Mouse (Mus musculus): ENCODE results near the gene Dkk2. TPM values are rescaled to one million over a fixed set of nuclear protein-coding genes. Genes with fewer than 3 reads are reported as not detected.

Dkk2 gene
- total and polyA plus RNA-seq, 3 experiments: 0.91 to 5.2 (median 2.5) TPM

DNA sequence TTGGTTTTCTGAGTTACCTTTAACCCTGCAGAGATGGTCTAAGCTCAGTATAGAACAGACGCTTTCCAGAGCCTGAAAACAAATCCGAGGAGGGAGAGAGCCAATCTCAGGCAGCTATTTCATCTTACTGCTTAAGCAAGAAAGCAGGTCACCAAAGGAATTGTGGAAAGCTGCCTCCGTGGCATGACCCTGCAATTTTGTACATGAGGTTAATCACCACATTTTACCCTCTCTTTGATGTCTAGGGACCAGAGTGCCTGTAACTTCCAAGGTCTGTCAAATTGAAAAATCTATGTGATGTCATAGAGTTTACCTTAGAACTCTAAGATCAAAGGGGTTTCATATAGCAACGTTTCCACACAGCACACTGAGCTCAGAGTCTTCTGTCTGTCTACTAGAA lies 37.5 kb downstream of the Dkk2 start:
- no peak for DNase-seq

DNA sequence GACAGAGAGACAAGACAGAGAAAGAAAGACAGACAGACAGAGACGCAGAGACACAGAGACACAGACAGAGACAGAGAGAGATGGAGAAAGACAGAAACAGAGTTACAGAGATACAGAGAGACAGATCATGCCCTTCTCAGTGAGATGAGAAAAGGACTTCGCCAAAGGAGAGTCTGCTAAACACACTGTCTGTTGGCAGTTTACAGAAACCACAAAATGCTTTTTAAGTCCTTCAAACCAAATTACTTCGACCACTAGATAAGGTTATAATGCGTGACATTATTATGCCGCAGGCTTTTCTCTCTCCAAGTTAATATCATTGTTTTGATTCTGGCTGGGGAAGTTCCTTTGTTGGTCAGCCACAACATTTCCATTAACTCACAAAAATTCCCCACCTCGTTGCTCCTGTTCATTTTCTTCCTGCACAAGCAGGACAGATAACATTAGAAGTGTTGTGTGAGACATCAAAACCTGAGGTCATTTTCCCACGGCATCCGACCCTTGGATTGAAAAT lies 40.2 kb downstream of the Dkk2 start:
- DNase-seq: no peak

DNA sequence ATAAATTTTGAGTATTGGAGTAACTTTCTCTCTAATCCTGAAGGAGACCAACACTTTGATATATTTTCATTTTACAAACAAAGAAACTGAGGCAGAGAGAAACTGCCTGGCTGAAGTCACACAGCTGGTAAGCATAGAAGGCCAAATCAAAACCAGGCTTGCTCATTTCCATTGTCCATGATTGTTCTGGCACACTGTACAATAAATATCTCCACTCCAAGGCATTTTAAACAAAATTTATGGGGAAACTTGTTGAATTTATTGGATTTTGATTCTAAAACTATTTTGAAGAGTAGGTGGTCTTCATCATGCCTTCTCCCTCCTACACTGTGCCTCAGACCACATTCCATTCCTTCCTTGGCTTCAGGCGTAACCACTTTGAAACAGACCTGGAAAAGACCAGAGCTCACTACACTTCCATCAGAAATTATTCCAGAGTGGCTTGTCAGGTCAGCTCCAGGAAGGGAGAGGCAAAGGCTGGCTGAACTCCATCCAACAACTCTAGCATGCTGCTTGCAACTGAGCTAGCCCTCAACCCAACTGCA lies 44.7 kb downstream of the Dkk2 start:
- no peak for DNase-seq

DNA sequence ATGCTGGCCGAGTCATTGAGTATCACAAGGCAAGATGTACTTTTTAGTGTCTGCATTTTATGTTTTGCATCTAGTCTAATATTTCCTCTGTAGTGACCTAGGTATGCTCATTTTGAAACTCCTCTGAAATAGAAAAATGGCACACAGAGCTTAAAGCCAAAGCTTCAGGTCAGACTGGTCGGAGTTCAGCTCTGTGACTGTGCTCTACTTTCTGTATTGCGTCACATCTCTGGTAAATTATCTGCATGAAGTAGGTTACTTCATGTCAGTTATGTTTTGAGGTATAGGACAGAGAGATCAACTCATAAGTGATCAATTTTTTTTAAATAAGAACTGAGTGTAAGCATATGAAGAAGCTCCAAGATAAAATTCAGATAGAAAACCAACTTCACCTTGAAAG lies 45.7 kb downstream of the Dkk2 start:
- DNase-seq: no peak

DNA sequence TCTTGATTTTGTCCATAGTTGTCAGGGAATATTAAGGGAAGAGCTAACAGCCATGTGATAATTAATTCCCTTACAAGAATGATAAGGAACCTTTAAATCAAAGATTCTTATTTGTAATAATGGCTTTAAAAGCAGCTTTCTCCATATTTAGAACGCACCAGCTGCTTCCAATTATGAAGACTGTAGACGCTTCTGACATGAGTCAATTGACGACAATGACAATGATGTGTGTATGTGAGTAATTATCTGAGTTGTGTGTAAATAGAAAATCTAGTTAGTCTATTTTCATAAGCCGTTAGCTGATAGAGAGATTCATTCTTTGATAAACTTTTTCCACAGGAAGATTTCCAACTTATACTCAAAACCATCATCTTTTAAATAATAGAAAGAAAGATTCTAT lies 46.8 kb downstream of the Dkk2 start:
- no peak for DNase-seq

DNA sequence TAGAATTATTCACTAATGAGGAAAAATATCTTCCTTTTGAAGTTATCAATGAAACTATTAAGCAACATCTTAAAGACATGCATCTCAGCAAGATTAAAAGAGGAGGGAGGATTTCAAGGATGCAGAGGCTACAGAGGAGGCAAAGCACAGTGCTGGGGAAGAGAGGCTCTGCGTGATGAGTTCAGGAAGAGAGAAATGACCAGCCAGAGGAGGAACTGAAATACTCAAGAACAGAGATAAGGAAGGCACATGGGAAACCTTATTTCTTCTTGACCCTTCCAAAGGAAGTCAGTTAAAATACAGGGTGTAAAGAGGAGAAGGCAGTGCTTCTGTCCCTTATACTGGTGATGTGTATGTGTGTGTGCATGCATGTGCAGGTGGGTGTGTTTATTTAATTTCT lies 49.4 kb downstream of the Dkk2 start:
- no peak for DNase-seq

DNA sequence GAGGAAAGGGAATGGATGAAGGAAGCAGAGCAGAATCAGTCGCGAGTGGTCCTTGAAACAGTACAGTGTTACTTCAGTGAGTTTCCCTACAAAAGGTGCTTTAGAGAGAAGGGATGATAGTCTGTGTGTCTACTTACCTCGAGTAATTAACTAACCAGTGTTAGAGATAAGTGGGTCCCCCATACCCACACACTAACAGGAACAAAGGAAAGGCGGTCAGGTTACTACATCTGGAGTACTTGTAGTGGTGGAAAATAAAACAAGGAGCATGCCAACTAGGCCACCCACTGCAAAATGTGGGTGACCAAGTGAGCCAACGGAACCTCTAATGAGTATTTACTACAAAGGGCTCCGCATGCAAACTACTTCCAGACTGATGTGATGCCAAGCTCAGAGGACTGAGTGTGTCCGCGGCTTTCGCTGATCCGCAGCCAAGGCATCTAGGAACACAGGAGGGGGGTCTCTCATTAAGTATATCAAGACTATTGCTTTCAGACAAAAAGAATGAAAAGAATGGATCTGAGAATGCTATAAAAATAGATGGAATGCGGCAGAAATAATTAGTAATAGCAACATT lies 52.8 kb downstream of the Dkk2 start:
- DNase-seq: no peak

DNA sequence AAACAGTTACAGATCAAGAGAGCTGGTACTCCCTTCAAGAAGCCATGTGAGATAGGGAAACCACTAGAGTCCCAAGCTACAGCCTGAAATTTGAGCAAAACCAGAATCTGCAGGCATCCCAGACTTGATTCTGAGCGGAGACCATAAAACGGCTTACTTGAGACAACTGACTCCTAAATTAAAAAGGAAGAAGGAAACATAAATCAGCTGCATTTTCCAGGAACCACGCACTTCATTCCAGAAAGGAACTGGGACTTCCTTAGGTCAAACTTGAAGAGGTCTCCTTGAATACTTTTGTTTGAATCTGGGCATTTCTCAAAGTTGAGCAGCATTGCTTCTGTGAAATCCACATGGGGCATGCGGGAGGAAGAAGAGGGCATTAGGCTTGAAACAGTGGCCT lies 55.9 kb downstream of the Dkk2 start:
- DNase-seq: no peak

DNA sequence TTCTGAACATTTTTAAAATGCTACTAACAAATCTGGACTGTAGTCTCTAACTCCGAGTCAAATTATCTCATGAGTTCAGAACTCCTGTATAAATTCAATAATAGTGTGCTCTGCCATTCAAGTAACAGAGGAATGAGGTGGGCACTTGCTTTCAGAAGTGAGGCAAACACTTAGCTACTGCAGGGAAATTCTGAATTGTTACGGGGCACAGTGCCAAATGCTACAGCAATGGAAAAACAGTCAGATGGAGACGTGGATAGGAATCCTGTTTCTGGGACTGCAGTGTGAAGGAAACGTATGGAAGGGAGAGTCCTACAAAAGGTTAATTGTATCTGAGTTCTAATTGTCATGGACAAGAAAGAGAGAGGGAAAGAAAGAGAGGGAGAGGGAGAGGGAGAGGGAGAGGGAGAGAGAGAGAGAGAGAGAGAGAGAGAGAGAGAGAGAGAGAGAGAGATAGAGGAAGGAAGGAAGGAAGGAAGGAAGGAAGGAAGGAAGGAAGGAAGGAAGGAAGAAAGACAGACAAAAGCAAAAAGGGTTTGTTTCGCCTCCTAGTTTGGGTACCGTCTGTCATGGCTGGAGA lies 64.4 kb downstream of the Dkk2 start:
- no peak for DNase-seq

DNA sequence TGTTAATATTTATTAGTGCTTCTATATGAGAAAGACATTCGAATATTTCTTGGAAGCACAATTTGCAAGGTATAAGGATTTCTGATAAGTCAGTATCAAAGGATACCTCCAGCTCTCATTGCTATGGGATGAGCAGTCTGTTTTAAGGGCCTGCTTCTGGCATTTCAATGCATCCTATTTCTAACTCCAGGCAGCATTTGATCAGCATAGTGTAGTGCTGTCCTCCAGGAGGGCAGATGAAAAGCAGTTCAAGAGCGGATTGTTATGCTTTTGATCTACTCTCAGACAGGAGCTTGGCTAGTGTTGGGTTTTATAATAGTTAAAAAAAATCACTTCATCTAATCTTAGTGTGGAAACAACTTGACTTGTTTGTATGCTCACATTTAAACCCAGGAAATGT lies 73.7 kb downstream of the Dkk2 start:
- no peak for DNase-seq

DNA sequence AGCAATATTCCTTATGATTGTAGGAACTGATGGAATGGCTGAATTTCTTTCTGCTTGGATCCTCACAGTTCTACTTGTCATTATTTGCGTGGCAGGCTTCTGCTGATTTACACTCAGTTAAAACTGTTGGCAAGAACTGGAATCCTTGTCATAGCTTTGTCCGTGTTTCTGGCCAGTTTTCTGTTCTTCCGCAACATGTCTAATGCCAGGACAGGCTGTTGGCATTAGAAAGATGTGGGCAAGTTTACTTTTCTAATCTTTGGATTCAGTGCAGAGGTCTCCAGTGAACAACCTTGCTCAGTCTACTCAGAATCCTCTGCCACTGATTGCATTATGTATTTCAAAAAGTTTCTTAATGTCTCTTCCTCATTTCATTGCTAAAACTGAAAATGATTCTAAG lies 83.8 kb downstream of the Dkk2 start:
- no peak for DNase-seq

DNA sequence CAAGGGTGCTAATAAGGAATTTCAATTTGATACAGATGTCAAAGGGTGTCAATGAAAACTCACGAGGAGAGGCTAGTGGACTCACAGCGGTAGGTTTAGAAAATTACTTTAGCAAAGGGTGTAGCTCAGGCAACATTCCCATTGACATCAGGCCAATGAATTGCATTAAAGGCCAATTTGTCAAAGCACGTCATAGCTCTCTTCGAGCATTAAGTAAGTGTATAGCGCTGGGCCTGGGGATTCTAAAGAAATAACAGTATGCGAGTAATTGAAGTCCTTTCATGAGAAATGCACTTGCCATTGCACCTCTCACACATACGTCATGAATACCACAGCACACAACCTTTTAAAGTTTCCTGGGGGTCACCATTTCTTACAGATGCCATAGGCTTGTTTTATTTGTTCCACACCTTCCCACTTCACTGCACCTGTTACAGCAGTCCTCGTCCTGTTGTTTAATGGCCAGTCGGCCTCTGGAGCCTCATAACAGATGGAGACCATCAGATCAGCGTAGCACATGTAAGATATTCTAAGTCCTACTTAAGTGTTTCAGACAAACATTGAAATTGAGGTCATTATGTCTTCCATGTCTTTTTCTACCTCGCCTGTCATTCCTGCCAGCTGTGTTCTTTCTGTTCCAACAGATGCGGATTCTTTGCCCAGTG lies 101.9 kb downstream of the Dkk2 start:
- no peak for DNase-seq

DNA sequence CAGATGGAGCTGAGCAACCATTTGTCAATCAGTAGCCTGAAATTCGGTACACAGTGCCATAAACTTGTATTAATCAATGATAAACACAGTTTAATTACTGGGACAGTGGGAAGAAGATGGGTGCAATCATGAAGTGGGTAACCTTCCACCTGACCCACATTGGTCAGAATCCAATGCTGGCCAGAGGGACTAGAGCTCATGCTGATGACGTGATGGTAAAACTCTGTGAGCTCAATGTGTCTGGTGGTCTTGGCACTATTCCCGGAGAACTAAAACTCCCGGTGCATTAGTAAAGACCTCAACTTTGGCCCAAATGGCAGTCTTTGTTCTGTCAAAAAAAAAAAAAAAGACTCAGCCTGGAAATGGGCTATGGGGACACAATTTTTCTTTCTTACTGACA lies 116.9 kb downstream of the Dkk2 start:
- no peak for DNase-seq

DNA sequence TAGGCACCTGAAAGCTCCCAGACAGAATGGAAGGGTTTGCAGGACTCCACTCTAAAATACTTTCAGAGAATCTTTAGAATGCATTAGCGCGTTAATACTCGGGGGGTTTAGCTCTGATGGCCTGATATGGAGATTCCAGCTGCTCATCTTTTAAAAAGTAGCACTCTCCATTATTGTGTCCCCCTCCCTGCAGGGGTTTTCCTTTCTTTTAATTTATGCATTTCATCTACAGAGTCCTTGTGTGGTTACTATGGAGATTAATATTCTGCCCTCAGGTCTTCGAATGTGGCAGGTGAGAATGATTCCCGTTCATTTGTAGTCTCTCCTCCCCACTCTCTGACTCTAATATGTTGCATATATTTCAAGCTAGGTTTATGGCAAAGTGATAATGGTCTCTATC lies 117.6 kb downstream of the Dkk2 start:
- no peak for DNase-seq

DNA sequence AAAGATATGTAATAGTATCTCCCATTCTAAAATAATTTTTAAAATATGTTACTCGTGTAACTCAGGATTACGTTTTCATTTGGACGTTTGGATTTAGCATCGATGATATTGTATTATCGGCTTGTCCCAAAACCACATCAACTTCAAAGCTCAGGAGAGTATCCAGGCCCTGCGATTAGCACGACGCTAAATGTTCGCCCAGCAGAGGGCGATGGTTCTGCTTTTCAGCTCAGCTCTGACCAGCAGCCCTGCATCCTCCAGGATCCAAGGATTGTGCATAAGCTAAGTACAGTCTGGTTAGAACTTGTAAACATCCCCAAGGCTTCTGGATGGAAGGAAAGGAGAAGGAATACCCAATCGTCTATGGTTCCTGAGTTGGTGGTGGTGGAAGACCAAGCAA lies 122.4 kb downstream of the Dkk2 start:
- peak; percentile 42 for DNase-seq

DNA sequence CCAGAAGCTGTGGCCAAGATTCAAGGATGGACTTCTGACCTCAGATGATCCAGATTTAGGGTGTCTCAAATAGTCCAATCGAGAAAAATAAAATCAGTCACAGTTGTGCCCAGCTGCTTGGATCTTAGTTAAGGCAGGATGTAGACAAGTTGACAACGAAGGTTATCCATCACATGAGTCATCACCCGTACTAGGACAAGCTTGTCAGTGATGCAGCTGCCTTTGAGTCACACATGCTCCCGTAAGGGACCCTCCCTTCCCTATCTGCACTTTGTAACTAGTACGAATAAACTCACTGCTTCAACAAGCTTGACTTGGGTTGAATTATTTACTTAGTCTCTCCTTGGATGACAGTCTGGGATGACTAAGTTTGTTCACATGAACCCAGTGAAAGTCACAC lies 126.2 kb downstream of the Dkk2 start:
- peak; percentile 41 for DNase-seq

DNA sequence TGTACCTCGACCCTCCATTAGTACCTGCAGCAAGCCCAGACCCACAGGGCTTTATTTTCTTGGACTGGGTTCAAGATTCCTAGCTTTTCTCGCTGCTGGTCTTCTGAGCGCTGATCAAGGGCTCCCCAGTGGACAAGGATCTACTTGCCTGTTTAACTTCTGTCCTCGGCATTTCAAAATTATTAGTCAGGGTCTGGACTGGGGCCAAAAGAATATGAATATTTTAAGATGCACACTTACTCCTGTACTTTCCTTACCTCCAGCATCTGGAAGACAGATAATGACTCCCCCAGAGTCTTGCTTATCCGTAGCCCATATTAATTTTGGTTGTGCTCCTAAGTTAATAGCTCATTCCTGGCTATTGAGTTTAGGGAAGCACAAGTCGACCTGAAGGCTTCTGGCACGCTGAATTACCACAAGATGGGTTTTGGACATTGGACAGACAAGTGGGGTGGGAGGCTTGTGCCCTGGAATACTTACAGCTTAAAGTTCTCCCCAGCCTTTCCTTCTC lies 134.9 kb downstream of the Dkk2 start:
- DNase-seq: no peak

DNA sequence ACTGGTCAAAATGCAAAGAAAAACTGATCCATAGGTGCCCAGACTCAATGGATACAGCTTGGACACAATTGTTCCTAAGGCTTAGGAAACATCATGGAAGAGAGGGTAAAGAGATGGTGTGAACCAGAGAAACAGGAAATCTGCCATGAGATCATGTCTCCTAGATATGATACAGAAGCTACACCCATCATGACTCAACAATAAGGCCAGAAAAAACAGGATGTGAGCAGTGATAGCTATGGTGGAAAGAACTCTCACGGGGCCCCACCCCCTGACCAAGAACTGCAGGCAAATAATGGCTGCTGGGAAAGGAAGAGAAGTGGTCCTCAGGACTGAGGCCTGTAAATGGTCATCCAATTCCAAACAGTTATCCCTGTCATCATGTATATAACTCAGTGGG lies 142.5 kb downstream of the Dkk2 start:
- no peak for DNase-seq
